Mouse (Mus musculus) thymus, adult 2 months (tissue): Measurements from ENCODE around the gene Rhno1.

ENCODE experiments used
- CTCF ChIP-seq: fragments of 200-500 bp; IDR thresholded peaks from 2 replicates; pipeline ENCODE4 v1.5.1; 2012; ENCODE audit warnings: mild to moderate bottlenecking, control low read depth, low read length, moderate library complexity, borderline replicate concordance; ENCODE audit not compliant: control insufficient read depth, poor library complexity, insufficient read depth; ENCODE audit errors: extremely low read depth
- POLR2A ChIP-seq: fragments of 200-500 bp; IDR thresholded peaks from 2 replicates; pipeline ENCODE4 v1.6.1; 2012; ENCODE audit warnings: mild to moderate bottlenecking, low read length, control low read depth, moderate library complexity; ENCODE audit not compliant: control insufficient read depth, poor library complexity, insufficient read depth; ENCODE audit errors: extremely low read depth

- TF ChIP-seq CTCF (no peak), POLR2A (no peak)
These were observed 47.6 kb upstream of the Rhno1 start for GRCm38 (mm10) chr6:128410305-128410704.
